Mouse (Mus musculus): ENCODE results near the gene Vmn2r51.
"Not testable (repeated sequence)": the region's sequence is repeated elsewhere in the genome, so short reads cannot be mapped to it uniquely, and the experiment has no call there.

Gene Vmn2r51

GRCm38 (mm10) chr7:10105641-10106040 lies at the start of gene Vmn2r51:
Vmn2r51 (minus strand) TSS chr7:10105741.
- DNase-seq (ENCODE audit: low spot score in 2 of 2), result not testable (repeated sequence)

GRCm38 (mm10) chr7:10053196-10053595 lies 52.3 kb downstream of the Vmn2r51 start, which contains the start of gene Vmn2r50:
Vmn2r50 (minus strand) TSS chr7:10053296.
- DNase-seq (ENCODE audit: low spot score in 2 of 2), result not testable (repeated sequence)

Data from spleen, postnatal 36 days (tissue).